ENCODE assay signal across 29 mouse cellular contexts in genomic region chr5:108049711-108050268, GRCm38 (mm10). TPM values are rescaled to one million over a fixed set of nuclear protein-coding genes. Genes with fewer than 3 reads are reported as not detected.
DNase-seq lines count a peak whose midpoint lies in the region; ATAC-seq and TF ChIP-seq lines count a peak whose summit lies in the region.
"Had no signal": no experiment of that assay in that cellular context is flagged by ENCODE, and none has a peak within 500 bp of the region (broad histone marks: within the 10 kb centered on the region; RNA-seq: fewer than 3 reads in every experiment).

No protein-coding gene starts in this region.

- no peaks in the 10 kb centered on the region for H3K9me3 ChIP-seq in midbrain, embryonic 11.5 days (ENCODE audit: control insufficient read depth, low read length)
- no peaks in the 10 kb centered on the region for H3K9me3 ChIP-seq in midbrain, postnatal 0 days (ENCODE audit: low read length)
- H3K9me3 ChIP-seq in forebrain, embryonic 16.5 days (ENCODE audit: control insufficient read depth, low read length), result no peaks in the 10 kb centered on the region
- H3K9me3 ChIP-seq: forebrain, embryonic 15.5 days; G1E; hindbrain, embryonic 12.5 days; intestine, embryonic 15.5 days; limb, embryonic 10.5 days; limb, embryonic 15.5 days; liver, embryonic 13.5 days; megakaryocyte, embryonic 14.5 days; midbrain, embryonic 13.5 days; stomach, embryonic 15.5 days had no signal

- no peak overlapping the region for H3K4me2 ChIP-seq in midbrain, embryonic 11.5 days
- H3K4me2 ChIP-seq in midbrain, postnatal 0 days (ENCODE audit: low read depth, low read length, poor library complexity, severe bottlenecking), result no peak overlapping the region
- no peak overlapping the region for H3K4me2 ChIP-seq in forebrain, embryonic 16.5 days (ENCODE audit: low read length)
- H3K4me2 ChIP-seq: forebrain, embryonic 15.5 days; hindbrain, embryonic 12.5 days; intestine, embryonic 15.5 days; limb, embryonic 15.5 days; liver, embryonic 13.5 days; midbrain, embryonic 13.5 days; stomach, embryonic 15.5 days had no signal

- no peaks in the 10 kb centered on the region for H3K4me1 ChIP-seq in midbrain, embryonic 11.5 days (ENCODE audit: control insufficient read depth, insufficient read depth, low read length)
- H3K4me1 ChIP-seq in midbrain, postnatal 0 days (ENCODE audit: insufficient read depth, low read length), result no peaks in the 10 kb centered on the region
- no peaks in the 10 kb centered on the region for H3K4me1 ChIP-seq in forebrain, embryonic 16.5 days (replicated peaks; ENCODE audit: control insufficient read depth, insufficient read depth, low read length)
- H3K4me1 ChIP-seq: forebrain, embryonic 15.5 days; hindbrain, embryonic 12.5 days; intestine, embryonic 15.5 days; limb, embryonic 15.5 days; liver, embryonic 13.5 days; megakaryocyte, embryonic 14.5 days; midbrain, embryonic 13.5 days; stomach, embryonic 15.5 days had no signal

- H3K27ac ChIP-seq in midbrain, embryonic 11.5 days (ENCODE audit: low read depth, low read length), result no peak overlapping the region
- no peak overlapping the region for H3K27ac ChIP-seq in midbrain, postnatal 0 days (ENCODE audit: low read depth, low read length)
- H3K27ac ChIP-seq in forebrain, embryonic 16.5 days (ENCODE audit: low read length), result no peak overlapping the region
- H3K27ac ChIP-seq: forebrain, embryonic 15.5 days; hindbrain, embryonic 12.5 days; hindbrain, postnatal 0 days; intestine, embryonic 15.5 days; kidney, postnatal 0 days; limb, embryonic 10.5 days; limb, embryonic 15.5 days; liver, embryonic 13.5 days; midbrain, embryonic 13.5 days; stomach, embryonic 15.5 days had no signal

- ATAC-seq in midbrain, embryonic 11.5 days (ENCODE audit: low FRiP score), result no peak
- ATAC-seq in midbrain, postnatal 0 days (ENCODE audit: low FRiP score), result no peak
- no peak for ATAC-seq in forebrain, embryonic 16.5 days
- ATAC-seq: forebrain, embryonic 15.5 days; hindbrain, postnatal 0 days; intestine, embryonic 15.5 days; lung, postnatal 0 days; midbrain, embryonic 13.5 days; Patski had no signal

- H3K9ac ChIP-seq in midbrain, embryonic 11.5 days (ENCODE audit: low read length), result no peak overlapping the region
- H3K9ac ChIP-seq in midbrain, postnatal 0 days (replicated peaks; ENCODE audit: low read length, poor library complexity, severe bottlenecking), result no peak overlapping the region
- H3K9ac ChIP-seq in forebrain, embryonic 16.5 days (replicated peaks; ENCODE audit: low read depth, low read length), result no peak overlapping the region
- H3K9ac ChIP-seq: forebrain, embryonic 15.5 days; hindbrain, embryonic 12.5 days; intestine, embryonic 15.5 days; limb, embryonic 15.5 days; liver, embryonic 13.5 days; midbrain, embryonic 13.5 days; stomach, embryonic 15.5 days had no signal

- TF ChIP-seq CTCF in midbrain, postnatal 0 days (IDR thresholded peaks at IDR 0.05), result no peak

- peak; percentile 77 for DNase-seq in midbrain, embryonic 11.5 days (ENCODE audit: low spot score, missing footprints)
- DNase-seq in midbrain, postnatal 0 days (ENCODE audit: low spot score), result no peak
- DNase-seq in thymus, adult 18-20 months, result peak; percentile 39 to 59
- DNase-seq in thymus, postnatal 25 days, result peak; percentile 60
- DNase-seq in kidney, adult 18-20 months, result no peak
- no peak for DNase-seq in MN1 (ENCODE audit: low spot score)
- DNase-seq: adrenal gland, postnatal 14 days; cerebellum, adult 18-20 months; cerebellum, postnatal 14 days; heart, postnatal 36 days; kidney, adult 8-10 months; kidney, postnatal 4 days; liver, embryonic 13.5 days; lung, adult 18-20 months; lung, postnatal 4 days had no signal

- H3K36me3 ChIP-seq in midbrain, embryonic 11.5 days (ENCODE audit: control insufficient read depth, insufficient read depth, low read length), result no peaks in the 10 kb centered on the region
- no peaks in the 10 kb centered on the region for H3K36me3 ChIP-seq in midbrain, postnatal 0 days (ENCODE audit: insufficient read depth, low read length)
- H3K36me3 ChIP-seq in forebrain, embryonic 16.5 days (ENCODE audit: control insufficient read depth, insufficient read depth), result no peaks in the 10 kb centered on the region
- H3K36me3 ChIP-seq: forebrain, embryonic 15.5 days; G1E; hindbrain, embryonic 12.5 days; intestine, embryonic 15.5 days; limb, embryonic 10.5 days; limb, embryonic 15.5 days; liver, embryonic 13.5 days; midbrain, embryonic 13.5 days; stomach, embryonic 15.5 days had no signal

- 6% methylated on average over 3 of the region's 3 CpGs for WGBS in midbrain, embryonic 11.5 days
- WGBS in midbrain, postnatal 0 days, result 5% methylated on average over 3 of the region's 3 CpGs
- 8% methylated on average over 3 of the region's 3 CpGs for WGBS in forebrain, embryonic 16.5 days

- no peak overlapping the region for H3K4me3 ChIP-seq in midbrain, embryonic 11.5 days (ENCODE audit: low read depth, low read length)
- H3K4me3 ChIP-seq in midbrain, postnatal 0 days (ENCODE audit: low read depth, low read length), result no peak overlapping the region
- H3K4me3 ChIP-seq in forebrain, embryonic 16.5 days (replicated peaks; ENCODE audit: low read length), result no peak overlapping the region
- H3K4me3 ChIP-seq: forebrain, embryonic 15.5 days; hindbrain, embryonic 12.5 days; intestine, embryonic 15.5 days; limb, embryonic 10.5 days; limb, embryonic 15.5 days; liver, embryonic 13.5 days; megakaryocyte, embryonic 14.5 days; midbrain, embryonic 13.5 days; stomach, embryonic 15.5 days had no signal

- no peaks in the 10 kb centered on the region for H3K27me3 ChIP-seq in midbrain, embryonic 11.5 days (ENCODE audit: control insufficient read depth, insufficient read depth, low read length)
- no peaks in the 10 kb centered on the region for H3K27me3 ChIP-seq in midbrain, postnatal 0 days (ENCODE audit: insufficient read depth, low read length)
- H3K27me3 ChIP-seq in forebrain, embryonic 16.5 days (replicated peaks; ENCODE audit: control insufficient read depth, insufficient read depth, low read length), result no peaks in the 10 kb centered on the region
- H3K27me3 ChIP-seq: forebrain, embryonic 15.5 days; hindbrain, embryonic 12.5 days; intestine, embryonic 15.5 days; limb, embryonic 15.5 days; liver, embryonic 13.5 days; megakaryocyte, embryonic 14.5 days; midbrain, embryonic 13.5 days; Patski; stomach, embryonic 15.5 days had no signal

RNA-seq across cellular contexts. Expression of gene Mtf2, which starts 15.7 kb away (rescaled TPM):
- polyA plus RNA-seq in midbrain, embryonic 11.5 days (2014; fragmentation: Nextera tagmentation; extraction: Ambion mirVana), result 124 and 139 TPM in 2 replicates
- total RNA-seq in midbrain, postnatal 0 days (2014; rRNA removed), result 57.9 and 60.0 TPM in 2 replicates
- polyA plus RNA-seq in midbrain, postnatal 0 days (2015; fragmentation: Nextera tagmentation; extraction: Ambion mirVana), result 54.7 and 55.0 TPM in 2 replicates
- 133 and 139 TPM in 2 replicates for polyA plus RNA-seq in forebrain, embryonic 16.5 days (2015; fragmentation: Nextera tagmentation; extraction: Ambion mirVana)

Comparison
In these comparisons a context has a peak if more than half of its experiments do, and no peak if none do; other contexts are left out.
1. DNase-seq: peak in midbrain, embryonic 11.5 days (single experiment), thymus, adult 18-20 months (2 of 2) and thymus, postnatal 25 days (single experiment); none in midbrain, postnatal 0 days (single experiment), kidney, adult 18-20 months (single experiment) and MN1 (single experiment).